15 mouse cellular contexts compared by ENCODE assay signal in the genomic region with DNA sequence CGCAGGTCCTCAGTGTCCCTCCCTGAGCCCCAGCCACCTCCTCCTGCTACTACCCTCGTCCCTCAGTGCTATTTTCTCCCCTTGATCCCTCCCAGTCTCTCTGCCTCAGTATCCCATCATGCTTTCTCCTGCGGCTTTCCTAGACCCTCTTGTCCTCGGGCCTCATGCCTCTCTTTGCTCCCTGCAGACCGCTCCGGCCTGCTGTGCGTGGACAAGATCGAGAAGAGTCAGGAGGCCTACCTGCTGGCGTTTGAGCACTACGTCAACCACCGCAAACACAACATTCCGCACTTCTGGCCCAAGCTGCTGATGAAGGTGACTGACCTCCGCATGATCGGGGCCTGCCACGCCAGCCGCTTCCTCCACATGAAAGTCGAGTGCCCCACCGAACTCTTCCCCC. TPM values are rescaled to one million over a fixed set of nuclear protein-coding genes. Genes with fewer than 3 reads are reported as not detected.
DNase-seq lines count a peak whose midpoint lies in the region; ATAC-seq and TF ChIP-seq lines count a peak whose summit lies in the region.
"Had no signal": no experiment of that assay in that cellular context is flagged by ENCODE, and none has a peak within 500 bp of the region (broad histone marks: within the 10 kb centered on the region; RNA-seq: fewer than 3 reads in every experiment).

No protein-coding gene starts in this region.

- no peaks in the 10 kb centered on the region for H3K27me3 ChIP-seq in liver, embryonic 11.5 days (replicated peaks; ENCODE audit: control insufficient read depth, insufficient read depth, low read length)
- no peaks in the 10 kb centered on the region for H3K27me3 ChIP-seq in embryonic facial prominence, embryonic 13.5 days
- H3K27me3 ChIP-seq: megakaryocyte, embryonic 14.5 days; Patski had no signal

- peak; percentile 95 for DNase-seq in heart, adult 11 months
- DNase-seq in heart, adult 9 months (ENCODE audit: low spot score in 2 of 2) = no peak
- DNase-seq in liver, embryonic 11.5 days (ENCODE audit: low spot score) = no peak
- DNase-seq in liver (no peak), ES-E14 (ENCODE audit: low read depth, low spot score) (no peak)
- no peak for DNase-seq in left cerebral cortex, adult 8-10 months (ENCODE audit: low spot score in 2 of 2)
- DNase-seq: adrenal gland, adult 8-10 months; cerebellum, postnatal 14 days; heart, postnatal 14 days; right cerebral cortex, adult 18-20 months had no signal

- WGBS in liver, embryonic 11.5 days = 82% methylated on average over 18 of the region's 18 CpGs
- 80% methylated on average over 18 of the region's 18 CpGs for WGBS in embryonic facial prominence, embryonic 13.5 days

- ATAC-seq in liver, embryonic 11.5 days (replicated peaks; ENCODE audit: low FRiP score) = no peak
- ATAC-seq in embryonic facial prominence, embryonic 13.5 days (ENCODE audit: insufficient number of reproducible peaks, insufficient read depth, low FRiP score, low TSS enrichment, low read depth) = no peak
- ATAC-seq: Patski had no signal

- no peaks in the 10 kb centered on the region for H3K9me3 ChIP-seq in liver, embryonic 11.5 days (ENCODE audit: control insufficient read depth, low read length)
- no peaks in the 10 kb centered on the region for H3K9me3 ChIP-seq in ES-E14 (ENCODE audit: control insufficient read depth, insufficient read depth, low read depth, low read length)
- no peaks in the 10 kb centered on the region for H3K9me3 ChIP-seq in embryonic facial prominence, embryonic 13.5 days
- H3K9me3 ChIP-seq: forebrain, embryonic 10.5 days; megakaryocyte, embryonic 14.5 days had no signal

- H3K36me3 ChIP-seq in liver, embryonic 11.5 days (ENCODE audit: control insufficient read depth, insufficient read depth, low read length) = peaks cover 25% of the 10 kb centered on the region
- peaks cover 8% of the 10 kb centered on the region; the same call in 1 of the 2 replicates for H3K36me3 ChIP-seq in ES-E14 (ENCODE audit: control insufficient read depth, insufficient read depth, low read length, poor library complexity, severe bottlenecking)
- H3K36me3 ChIP-seq in embryonic facial prominence, embryonic 13.5 days = peaks cover 75% of the 10 kb centered on the region

- peak overlapping the region; percentile 48; the same call in 1 of the 2 replicates for H3K27ac ChIP-seq in liver, embryonic 11.5 days (ENCODE audit: low read depth, low read length)
- no peak overlapping the region for H3K27ac ChIP-seq in ES-E14 (ENCODE audit: insufficient read depth, low read depth, low read length, poor library complexity, severe bottlenecking)
- 0 out of 2 replicates have a peak overlapping the region, but pooled peaks have one; percentile 39 for H3K27ac ChIP-seq in embryonic facial prominence, embryonic 13.5 days
- H3K27ac ChIP-seq: forebrain, embryonic 10.5 days; kidney, postnatal 0 days had no signal

- no peak overlapping the region for H3K4me2 ChIP-seq in liver, embryonic 11.5 days
- H3K4me2 ChIP-seq in embryonic facial prominence, embryonic 13.5 days = no peak overlapping the region

- peaks cover 53% of the 10 kb centered on the region for H3K4me1 ChIP-seq in liver, embryonic 11.5 days (replicated peaks; ENCODE audit: control insufficient read depth, insufficient read depth, low read length)
- H3K4me1 ChIP-seq in ES-E14 (ENCODE audit: control insufficient read depth in 2 of 2, insufficient read depth in 2 of 2, low read length in 2 of 2, poor library complexity in 1 of 2) = peaks cover 11 to 33% of the 10 kb centered on the region in 2 experiments
- peaks cover 59% of the 10 kb centered on the region for H3K4me1 ChIP-seq in embryonic facial prominence, embryonic 13.5 days

- H3K4me3 ChIP-seq in liver, embryonic 11.5 days (ENCODE audit: low read depth, low read length) = no peak overlapping the region
- peak overlapping the region; percentile 50 to 54 for H3K4me3 ChIP-seq in ES-E14 (ENCODE audit: insufficient read depth in 1 of 2, low read depth in 1 of 2, low read length in 2 of 2, poor library complexity in 1 of 2, severe bottlenecking in 1 of 2)
- no peak overlapping the region for H3K4me3 ChIP-seq in embryonic facial prominence, embryonic 13.5 days
- H3K4me3 ChIP-seq: forebrain, embryonic 10.5 days had no signal

- in situ Hi-C loops in ES-E14 (cut with MboI; ENCODE audit: low sequenced_read_pairs in 2 of 2, unreplicated experiment in 2 of 2) = no loop called here

- no peak overlapping the region for H3K9ac ChIP-seq in liver, embryonic 11.5 days (ENCODE audit: low read depth, low read length)
- H3K9ac ChIP-seq in ES-E14 (ENCODE audit: insufficient read depth, low read depth, low read length, poor library complexity, severe bottlenecking) = peak overlapping the region; percentile 53; the same call in 1 of the 2 replicates
- H3K9ac ChIP-seq in embryonic facial prominence, embryonic 13.5 days = no peak overlapping the region

TF ChIP-seq in ES-E14, 5 proteins besides CTCF, POLR2A, EP300 and RAD21:
- no peak for TF ChIP-seq ZC3H11A (IDR thresholded peaks at IDR 0.05; ENCODE audit: borderline replicate concordance, low read depth, low read length)
- no peak for TF ChIP-seq ZNF384 (IDR thresholded peaks at IDR 0.05; ENCODE audit: low read depth, low read length)
TF ChIP-seq in ES-E14: peak in this region for 0.

RNA-seq across cellular contexts. Expression of gene Nr1d1, which starts 11.0 kb away (rescaled TPM):
- 2.1 and 2.7 TPM in 2 replicates for polyA plus RNA-seq in liver, embryonic 11.5 days (2014; fragmentation: Nextera tagmentation; extraction: Ambion mirVana)
- total RNA-seq in ES-E14 (2012; rRNA removed) = 2.9 and 3.3 TPM in 2 replicates
- 1.4 and 1.5 TPM in 2 replicates for polyA plus RNA-seq in embryonic facial prominence, embryonic 13.5 days (2015; fragmentation: Nextera tagmentation; extraction: Ambion mirVana)
- total RNA-seq in left cerebral cortex, adult 8-10 months (2022) = 100 to 1,000 TPM; 137 to 177 (median 145) TPM

RNA-seq across cellular contexts. Expression of gene Thra, which starts 23.7 kb away (rescaled TPM):
- 26.6 and 31.6 TPM in 2 replicates for polyA plus RNA-seq in liver, embryonic 11.5 days (2014; fragmentation: Nextera tagmentation; extraction: Ambion mirVana)
- 7.7 and 9.0 TPM in 2 replicates for total RNA-seq in ES-E14 (2012; rRNA removed)
- 46.5 and 47.3 TPM in 2 replicates for polyA plus RNA-seq in embryonic facial prominence, embryonic 13.5 days (2015; fragmentation: Nextera tagmentation; extraction: Ambion mirVana)
- 100 to 1,000 TPM; 713 to 794 (median 760) TPM for total RNA-seq in left cerebral cortex, adult 8-10 months (2022)

RNA-seq across cellular contexts. Expression of gene Msl1, which starts 31.2 kb away (rescaled TPM):
- 14.8 and 17.7 TPM in 2 replicates for polyA plus RNA-seq in liver, embryonic 11.5 days (2014; fragmentation: Nextera tagmentation; extraction: Ambion mirVana)
- 18.3 and 27.1 TPM in 2 replicates for total RNA-seq in ES-E14 (2012; rRNA removed)
- 31.5 and 33.0 TPM in 2 replicates for polyA plus RNA-seq in embryonic facial prominence, embryonic 13.5 days (2015; fragmentation: Nextera tagmentation; extraction: Ambion mirVana)
- total RNA-seq in left cerebral cortex, adult 8-10 months (2022) = 100 to 1,000 TPM; 167 to 198 (median 186) TPM

RNA-seq across cellular contexts. Expression of gene Med24, which starts 34.9 kb away (rescaled TPM):
- 61.9 and 63.6 TPM in 2 replicates for polyA plus RNA-seq in liver, embryonic 11.5 days (2014; fragmentation: Nextera tagmentation; extraction: Ambion mirVana)
- 53.5 and 75.7 TPM in 2 replicates for total RNA-seq in ES-E14 (2012; rRNA removed)
- 63.8 and 65.0 TPM in 2 replicates for polyA plus RNA-seq in embryonic facial prominence, embryonic 13.5 days (2015; fragmentation: Nextera tagmentation; extraction: Ambion mirVana)
- 100 to 1,000 TPM; 109 to 128 (median 117) TPM for total RNA-seq in left cerebral cortex, adult 8-10 months (2022)

RNA-seq across cellular contexts. Expression of gene Casc3, which starts 40.6 kb away (rescaled TPM):
- polyA plus RNA-seq in liver, embryonic 11.5 days (2014; fragmentation: Nextera tagmentation; extraction: Ambion mirVana) = 34.8 and 35.6 TPM in 2 replicates
- 11.7 and 14.6 TPM in 2 replicates for total RNA-seq in ES-E14 (2012; rRNA removed)
- polyA plus RNA-seq in embryonic facial prominence, embryonic 13.5 days (2015; fragmentation: Nextera tagmentation; extraction: Ambion mirVana) = 39.0 and 40.3 TPM in 2 replicates
- total RNA-seq in left cerebral cortex, adult 8-10 months (2022) = 10 to 100 TPM; 53.6 to 57.8 (median 54.1) TPM

Comparison
In these comparisons a context has a peak if more than half of its experiments do, and no peak if none do; other contexts are left out.
1. H3K4me3 ChIP-seq: peak in ES-E14 (2 of 2); none in liver, embryonic 11.5 days (single experiment) and embryonic facial prominence, embryonic 13.5 days (single experiment).
2. RNA of gene Nr1d1, which starts 11.0 kb away (total RNA-seq): 137 to 177 TPM in left cerebral cortex, adult 8-10 months; 2.9 to 3.3 TPM in ES-E14; every median in the first group is over 10 times any median in the second.
3. RNA of gene Thra, which starts 23.7 kb away (total RNA-seq): 713 to 794 TPM in left cerebral cortex, adult 8-10 months; 7.7 to 9.0 TPM in ES-E14; every median in the first group is over 10 times any median in the second.